Mouse (Mus musculus) liver, embryonic 16.5 days (tissue): Measurements from ENCODE around the gene Zfpm1. TPM values are rescaled to one million over a fixed set of nuclear protein-coding genes. Genes with fewer than 3 reads are reported as not detected.

Source experiments
- ATAC-seq: fragments of 200-750 bp; cut with Nextera tagmentation; 2 replicates; pipeline ENCODE4 v1.8.0; 2017; ENCODE audit warnings: low read depth, mild to moderate bottlenecking, moderate number of reproducible peaks, moderate library complexity
- H3K27ac ChIP-seq: fragments of 300-500 bp; sonication (generic); 2 replicates; pipeline ENCODE4 v1.5.1; 2014; ENCODE audit warnings: mild to moderate bottlenecking, low read length
- H3K27me3 ChIP-seq: fragments of 300-500 bp; sonication (generic); 2 replicates; pipeline ENCODE4 v1.6.1; 2014; ENCODE audit warnings: low read depth, low read length, mixed read lengths; ENCODE audit not compliant: control insufficient read depth, insufficient read depth
- H3K36me3 ChIP-seq: fragments of 300-500 bp; sonication (generic); 2 replicates; pipeline ENCODE4 v1.6.1; 2014; ENCODE audit warnings: mild to moderate bottlenecking; ENCODE audit not compliant: control insufficient read depth, insufficient read depth
- H3K4me1 ChIP-seq: fragments of 300-500 bp; sonication (generic); 2 replicates; pipeline ENCODE4 v1.6.1; 2014; ENCODE audit warnings: low read depth, low read length, mixed read lengths; ENCODE audit not compliant: control insufficient read depth
- H3K4me2 ChIP-seq: fragments of 300-500 bp; sonication (generic); 2 replicates; pipeline ENCODE4 v1.6.1; 2014; ENCODE audit warnings: low read depth, low read length, mixed read lengths
- H3K4me3 ChIP-seq: fragments of 300-500 bp; sonication (generic); 2 replicates; pipeline ENCODE4 v1.5.1; 2014; ENCODE audit warnings: low read depth, mild to moderate bottlenecking, low read length
- H3K9ac ChIP-seq: fragments of 300-500 bp; sonication (generic); 2 replicates; pipeline ENCODE4 v1.6.1; 2014; ENCODE audit warnings: low read depth, low read length
- H3K9me3 ChIP-seq: fragments of 300-500 bp; sonication (generic); replicated peaks from 2 replicates; pipeline ENCODE4 v1.6.1; 2016; ENCODE audit warnings: low read length; ENCODE audit not compliant: control insufficient read depth
- WGBS: fragments of 180-500 bp; shearing (Covaris S2); extraction: QIAGEN DNeasy Blood & Tissue Kit; methylation state at CpG from one replicate; pipeline ENCODE4 v1.1.7; 2014; ENCODE audit not compliant: insufficient replicate concordance; 5-methylcytosine and 5-hydroxymethylcytosine counted together
- polyA plus RNA-seq: library from polyadenylated mRNA; unstranded; fragments of >200 nt; fragmentation: Nextera tagmentation; extraction: Ambion mirVana; gene quantifications from 2 replicates; pipeline ENCODE4 v1.2.1, GENCODE M21; 2015

Gene Zfpm1
- polyA plus RNA-seq, 1 experiment from 2014 or later, result 8.1 TPM

GRCm38 (mm10) chr8:122342362-122342761, 60.4 kb downstream of the Zfpm1 start:
- H3K9ac ChIP-seq, result no peak overlapping the region
- no peaks in the 10 kb centered on the region for H3K9me3 ChIP-seq
- H3K4me2 ChIP-seq, result peak overlapping the region; percentile 58
- H3K4me1 ChIP-seq, result peaks cover 38% of the 10 kb centered on the region
- H3K36me3 ChIP-seq, result peaks cover 14% of the 10 kb centered on the region
- no peaks in the 10 kb centered on the region; the same call in none of the 2 replicates for H3K27me3 ChIP-seq
- H3K4me3 ChIP-seq, result no peak overlapping the region
- no peak for ATAC-seq
- no peak overlapping the region for H3K27ac ChIP-seq
- WGBS, result 37% methylated on average over 5 of the region's 5 CpGs

GRCm38 (mm10) chr8:122342806-122343209, 60.9 kb downstream of the Zfpm1 start:
- Histone ChIP-seq H3K4me1 (peaks cover 38% of the 10 kb centered on the region), H3K9me3 (no peaks in the 10 kb centered on the region), H3K27ac (no peak overlapping the region), H3K4me2 (peak overlapping the region; percentile 58), H3K27me3 (no peaks in the 10 kb centered on the region; the same call in none of the 2 replicates), H3K36me3 (peaks cover 10% of the 10 kb centered on the region), H3K4me3 (peak overlapping the region; percentile 28; the same call in 1 of the 2 replicates), H3K9ac (peak overlapping the region; percentile 35; the same call in 1 of the 2 replicates)
- ATAC-seq, result peak; percentile 26; the same call in 1 of the 2 replicates
- WGBS, result 2% methylated on average over 9 of the region's 9 CpGs

DNA sequence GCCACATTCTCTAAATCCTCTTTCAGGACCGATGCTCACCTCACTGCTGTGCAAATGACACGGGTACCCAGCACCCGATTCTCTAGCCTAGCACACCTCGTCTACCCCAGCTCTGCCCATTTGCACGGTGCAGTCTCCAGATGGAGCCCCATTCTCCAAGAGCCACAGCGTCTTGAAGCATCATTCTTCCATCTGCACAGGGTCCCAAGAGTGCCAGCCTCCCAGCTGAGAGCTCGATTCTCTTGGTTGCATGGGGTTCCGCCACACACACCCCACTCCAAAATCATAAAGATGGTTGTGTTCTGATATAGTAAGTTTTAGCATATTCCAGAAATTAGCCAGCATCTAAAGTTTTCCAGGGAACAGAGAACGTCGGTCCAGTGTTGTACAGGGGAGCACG, 61.4 kb downstream of the Zfpm1 start:
- Histone ChIP-seq H3K36me3 (peaks cover 4% of the 10 kb centered on the region; the same call in 1 of the 2 replicates), H3K27ac (no peak overlapping the region), H3K9me3 (no peaks in the 10 kb centered on the region), H3K4me1 (peaks cover 38% of the 10 kb centered on the region), H3K9ac (peak overlapping the region; percentile 35; the same call in 1 of the 2 replicates), H3K27me3 (no peaks in the 10 kb centered on the region; the same call in none of the 2 replicates), H3K4me3 (peak overlapping the region; percentile 28), H3K4me2 (peak overlapping the region; percentile 58)
- ATAC-seq, result no peak
- WGBS, result 4% methylated on average over 11 of the region's 11 CpGs

DNA sequence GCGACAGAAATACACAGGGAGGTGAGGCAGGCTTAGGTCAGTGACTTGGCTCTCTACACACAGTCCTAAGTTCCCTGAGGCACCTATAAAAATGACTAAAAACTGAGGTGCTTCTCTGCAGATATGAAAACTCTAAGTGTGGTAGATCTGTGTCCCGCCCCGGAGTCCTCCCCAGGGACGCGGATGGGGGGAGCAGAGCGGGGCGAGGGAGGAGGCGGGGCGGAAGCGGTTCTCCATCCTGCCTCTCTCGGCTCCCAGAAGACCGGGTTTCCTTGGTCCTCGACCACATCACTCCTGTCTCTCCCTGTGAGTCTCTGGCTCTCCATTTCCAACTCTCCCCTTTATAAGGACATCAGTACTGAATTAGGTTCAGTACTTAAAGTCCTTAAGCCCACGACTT, 61.8 kb downstream of the Zfpm1 start:
- peak; percentile 42; the same call in 1 of the 2 replicates for ATAC-seq
- no peaks in the 10 kb centered on the region for H3K9me3 ChIP-seq
- H3K4me1 ChIP-seq, result peaks cover 41% of the 10 kb centered on the region
- no peak overlapping the region for H3K27ac ChIP-seq
- H3K4me3 ChIP-seq, result peak overlapping the region; percentile 28
- H3K36me3 ChIP-seq, result 0 out of 2 replicates have a peak, but pooled peaks cover 4% of the 10 kb centered on the region
- H3K9ac ChIP-seq, result 0 out of 2 replicates have a peak overlapping the region, but pooled peaks have one; percentile 26
- WGBS, result 1% methylated on average over 14 of the region's 14 CpGs
- no peaks in the 10 kb centered on the region; the same call in none of the 2 replicates for H3K27me3 ChIP-seq
- H3K4me2 ChIP-seq, result peak overlapping the region; percentile 58

GRCm38 (mm10) chr8:122344219-122344618, 62.3 kb downstream of the Zfpm1 start:
- no peaks in the 10 kb centered on the region for H3K9me3 ChIP-seq
- no peaks in the 10 kb centered on the region; the same call in none of the 2 replicates for H3K27me3 ChIP-seq
- H3K4me3 ChIP-seq, result no peak overlapping the region
- H3K36me3 ChIP-seq, result 0 out of 2 replicates have a peak, but pooled peaks cover 3% of the 10 kb centered on the region
- H3K9ac ChIP-seq, result peak overlapping the region; percentile 38; the same call in 1 of the 2 replicates
- peak; percentile 65 for ATAC-seq
- H3K27ac ChIP-seq, result no peak overlapping the region
- WGBS, result 6% methylated on average over 3 of the region's 5 CpGs
- H3K4me2 ChIP-seq, result peak overlapping the region; percentile 58
- H3K4me1 ChIP-seq, result peaks cover 46% of the 10 kb centered on the region

- no peak overlapping the region for H3K4me2 ChIP-seq
- no peaks in the 10 kb centered on the region for H3K36me3 ChIP-seq
- no peak for ATAC-seq
- H3K4me1 ChIP-seq, result peaks cover 58% of the 10 kb centered on the region
- H3K9me3 ChIP-seq, result no peaks in the 10 kb centered on the region
- no peak overlapping the region for H3K4me3 ChIP-seq
- WGBS, result 31% methylated on average over 12 of the region's 12 CpGs
- peak overlapping the region; percentile 28 for H3K27ac ChIP-seq
- no peaks in the 10 kb centered on the region; the same call in none of the 2 replicates for H3K27me3 ChIP-seq
- 0 out of 2 replicates have a peak overlapping the region, but pooled peaks have one; percentile 15 for H3K9ac ChIP-seq
These were observed 63.5 kb downstream of the Zfpm1 start for GRCm38 (mm10) chr8:122345181-122346095.

- 61% methylated on average over 5 of the region's 5 CpGs for WGBS
- H3K4me3 ChIP-seq, result no peak overlapping the region
- no peaks in the 10 kb centered on the region for H3K9me3 ChIP-seq
- H3K36me3 ChIP-seq, result no peaks in the 10 kb centered on the region
- no peak for ATAC-seq
- no peak overlapping the region for H3K9ac ChIP-seq
- H3K27me3 ChIP-seq, result no peaks in the 10 kb centered on the region; the same call in none of the 2 replicates
- no peak overlapping the region for H3K4me2 ChIP-seq
- H3K27ac ChIP-seq, result no peak overlapping the region
- H3K4me1 ChIP-seq, result peaks cover 50% of the 10 kb centered on the region
These were observed 66.0 kb downstream of the Zfpm1 start for GRCm38 (mm10) chr8:122347811-122348552.

- Histone ChIP-seq H3K4me1 (peaks cover 34% of the 10 kb centered on the region), H3K4me2 (peak overlapping the region; percentile 32), H3K4me3 (no peak overlapping the region), H3K27ac (peak overlapping the region; percentile 32), H3K27me3 (no peaks in the 10 kb centered on the region), H3K36me3 (no peaks in the 10 kb centered on the region), H3K9ac (peak overlapping the region; percentile 29; the same call in 1 of the 2 replicates), H3K9me3 (no peaks in the 10 kb centered on the region)
- WGBS, result 11% methylated on average over 15 of the region's 15 CpGs
- peak; percentile 77 for ATAC-seq
These were observed 67.7 kb downstream of the Zfpm1 start for GRCm38 (mm10) chr8:122349357-122350297.
